Mouse (Mus musculus): ENCODE results near the gene Rps15a. TPM values are rescaled to one million over a fixed set of nuclear protein-coding genes. Genes with fewer than 3 reads are reported as not detected.

Rps15a gene
- 555 and 560 TPM in 2 replicates for polyA plus RNA-seq (2015; fragmentation: Nextera tagmentation; extraction: Ambion mirVana)

- H3K4me2 ChIP-seq (replicated peaks), result peak within 1 kb of the TSS; percentile 92
- H3K27ac ChIP-seq, result peak within 1 kb of the TSS; percentile 90
- no peaks in the 10 kb centered on the region for H3K27me3 ChIP-seq
- peak within 1 kb of the TSS; percentile 98 for H3K4me3 ChIP-seq (replicated peaks)
- H3K4me1 ChIP-seq (replicated peaks), result peaks cover 49% of the 10 kb centered on the region
- WGBS, result under 1% methylated on average over 40 of the region's 40 CpGs
- peak within 1 kb of the TSS; percentile 99 for H3K9ac ChIP-seq (replicated peaks)
- no peaks in the 10 kb centered on the region for H3K9me3 ChIP-seq
- H3K36me3 ChIP-seq, result peaks cover 68% of the 10 kb centered on the region
- ATAC-seq, result peak; percentile 90
Observed at GRCm38 (mm10) chr7:118115877-118116568, at the start of gene Rps15a. Gene Rps15a (minus strand): TSS chr7:118116188.

DNA sequence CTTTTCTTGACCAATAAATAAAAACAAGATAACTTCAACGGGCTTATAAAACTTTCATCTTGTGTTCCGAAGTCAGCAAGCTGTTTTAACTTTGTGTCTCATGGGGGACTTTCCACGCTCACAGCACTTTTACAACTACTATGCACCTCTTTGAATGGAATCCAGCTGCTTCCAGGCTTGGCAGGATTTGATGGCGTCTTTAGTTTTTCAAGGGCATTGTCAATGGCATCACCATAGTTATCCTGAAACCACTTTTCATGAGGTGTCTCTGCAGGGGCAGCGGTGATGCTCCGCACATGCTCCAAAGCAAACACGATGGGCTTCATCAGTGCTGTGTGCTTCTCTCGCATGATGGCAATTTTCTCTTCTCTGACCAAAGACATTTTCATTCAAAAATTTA lies 47.0 kb upstream of the Rps15a start:
- Histone ChIP-seq H3K4me3 (replicated peaks) (no peak overlapping the region), H3K27me3 (no peaks in the 10 kb centered on the region), H3K36me3 (peaks cover 52% of the 10 kb centered on the region), H3K9ac (replicated peaks) (no peak overlapping the region), H3K4me2 (replicated peaks) (no peak overlapping the region), H3K9me3 (no peaks in the 10 kb centered on the region), H3K27ac (no peak overlapping the region), H3K4me1 (replicated peaks) (no peaks in the 10 kb centered on the region)
- 94% methylated on average over 8 of the region's 8 CpGs for WGBS
- ATAC-seq, result no peak

DNA sequence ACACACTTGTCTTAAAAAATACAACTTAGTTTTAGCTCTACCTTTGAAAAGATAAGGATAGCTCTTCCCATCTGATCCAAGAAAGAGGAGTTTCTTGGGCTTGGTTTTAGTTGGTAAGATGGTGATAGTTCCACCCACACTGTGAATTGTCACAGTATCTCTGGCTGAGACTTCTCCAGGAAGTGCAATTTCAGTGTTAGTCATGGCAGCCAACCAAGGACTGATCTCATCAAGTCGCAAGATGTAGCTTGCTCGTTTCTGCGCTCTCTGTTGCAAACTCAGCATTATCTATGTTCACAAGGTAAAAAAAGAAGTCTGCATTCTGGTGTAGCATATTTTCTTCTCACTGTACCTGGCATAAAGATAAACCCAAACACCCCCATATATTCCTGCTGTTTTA lies 44.1 kb upstream of the Rps15a start:
- no peak for ATAC-seq
- H3K4me2 ChIP-seq (replicated peaks), result no peak overlapping the region
- WGBS, result 93% methylated on average over 3 of the region's 3 CpGs
- H3K4me1 ChIP-seq (replicated peaks), result no peaks in the 10 kb centered on the region
- H3K4me3 ChIP-seq (replicated peaks), result no peak overlapping the region
- no peak overlapping the region for H3K27ac ChIP-seq
- H3K9ac ChIP-seq (replicated peaks), result no peak overlapping the region
- peaks cover 54% of the 10 kb centered on the region for H3K36me3 ChIP-seq
- no peaks in the 10 kb centered on the region for H3K27me3 ChIP-seq
- no peaks in the 10 kb centered on the region for H3K9me3 ChIP-seq

DNA sequence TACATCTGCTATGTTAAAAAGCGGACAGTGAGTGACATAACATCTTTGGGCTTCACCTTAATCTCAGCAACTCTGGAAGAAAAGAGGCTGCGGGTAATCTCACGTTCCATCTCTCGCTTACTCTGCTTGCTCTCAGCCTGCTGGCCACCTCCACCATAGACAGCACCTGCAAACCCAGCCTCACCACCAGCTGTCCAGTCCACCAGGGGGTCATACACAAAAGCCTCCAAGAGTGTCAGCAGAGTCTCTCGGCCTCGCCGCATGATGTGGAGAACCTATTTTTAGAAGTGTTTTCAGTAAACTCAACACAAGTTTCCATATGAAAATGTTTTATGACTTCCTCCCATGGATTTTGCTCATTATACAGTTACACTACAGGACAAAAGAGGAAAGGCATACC lies 40.5 kb upstream of the Rps15a start:
- Histone ChIP-seq H3K9ac (replicated peaks) (no peak overlapping the region), H3K27ac (no peak overlapping the region), H3K27me3 (no peaks in the 10 kb centered on the region), H3K36me3 (peaks cover 76% of the 10 kb centered on the region), H3K4me1 (replicated peaks) (no peaks in the 10 kb centered on the region), H3K4me3 (replicated peaks) (no peak overlapping the region), H3K9me3 (no peaks in the 10 kb centered on the region), H3K4me2 (replicated peaks) (no peak overlapping the region)
- no peak for ATAC-seq
- WGBS, result 94% methylated on average over 7 of the region's 7 CpGs

- no peak for ATAC-seq
- H3K9me3 ChIP-seq, result no peaks in the 10 kb centered on the region
- H3K36me3 ChIP-seq, result peaks cover 74% of the 10 kb centered on the region
- H3K4me2 ChIP-seq (replicated peaks), result no peak overlapping the region
- no peaks in the 10 kb centered on the region for H3K27me3 ChIP-seq
- H3K27ac ChIP-seq, result no peak overlapping the region
- H3K4me3 ChIP-seq (replicated peaks), result no peak overlapping the region
- 93% methylated on average over 6 of the region's 6 CpGs for WGBS
- no peaks in the 10 kb centered on the region for H3K4me1 ChIP-seq (replicated peaks)
- no peak overlapping the region for H3K9ac ChIP-seq (replicated peaks)
Observed at GRCm38 (mm10) chr7:118154150-118154549, 38.2 kb upstream of the Rps15a start.

DNA sequence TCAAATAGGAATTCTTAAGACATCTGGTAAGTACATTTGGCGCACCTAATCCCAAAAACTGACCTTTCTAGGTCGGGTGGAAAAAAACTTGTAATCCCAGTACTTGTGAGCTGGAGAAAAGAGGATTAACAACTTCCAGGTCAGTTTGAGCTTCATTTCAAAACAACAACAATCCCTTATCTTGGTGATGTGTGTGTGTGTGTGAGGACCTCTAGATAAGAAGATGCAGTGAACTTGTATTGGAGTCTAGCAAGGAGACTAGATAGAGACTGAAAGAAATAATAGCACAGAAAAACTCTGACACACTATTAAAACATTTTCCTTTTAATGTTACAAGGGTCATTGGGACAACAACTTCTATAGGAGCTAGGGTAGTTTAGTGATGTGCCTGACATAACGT lies 27.6 kb upstream of the Rps15a start:
- H3K4me3 ChIP-seq (replicated peaks), result no peak overlapping the region
- no peak overlapping the region for H3K4me2 ChIP-seq (replicated peaks)
- no peak for ATAC-seq
- H3K9ac ChIP-seq (replicated peaks), result no peak overlapping the region
- 70% methylated on average over 3 of the region's 3 CpGs for WGBS
- H3K4me1 ChIP-seq (replicated peaks), result no peaks in the 10 kb centered on the region
- H3K36me3 ChIP-seq, result peaks cover 70% of the 10 kb centered on the region
- H3K27ac ChIP-seq, result no peak overlapping the region
- no peaks in the 10 kb centered on the region for H3K9me3 ChIP-seq
- no peaks in the 10 kb centered on the region for H3K27me3 ChIP-seq

DNA sequence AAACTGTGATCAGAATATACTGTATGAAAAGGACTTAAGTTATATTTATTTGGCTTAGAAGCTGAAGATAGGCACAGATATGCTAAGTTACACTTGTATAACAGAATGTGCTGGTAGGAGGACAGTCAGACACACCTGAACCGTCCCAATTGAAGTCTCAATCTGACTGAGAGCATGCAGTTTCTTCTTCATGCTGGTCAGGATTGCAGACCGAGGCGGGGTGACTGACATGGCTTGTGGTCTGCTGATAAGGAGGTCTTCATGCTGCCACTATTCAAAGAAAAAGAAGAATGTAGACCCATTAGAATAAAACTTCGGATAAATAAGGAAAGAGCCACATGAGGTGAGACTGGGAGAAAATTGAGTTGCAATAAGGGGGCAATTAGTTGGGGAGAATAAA lies 27.1 kb upstream of the Rps15a start:
- Histone ChIP-seq H3K4me2 (replicated peaks) (no peak overlapping the region), H3K9ac (replicated peaks) (no peak overlapping the region), H3K4me1 (replicated peaks) (no peaks in the 10 kb centered on the region), H3K9me3 (no peaks in the 10 kb centered on the region), H3K27me3 (no peaks in the 10 kb centered on the region), H3K36me3 (peaks cover 68% of the 10 kb centered on the region), H3K4me3 (replicated peaks) (no peak overlapping the region), H3K27ac (no peak overlapping the region)
- 97% methylated on average over 4 of the region's 4 CpGs for WGBS
- ATAC-seq, result no peak

GRCm38 (mm10) chr7:118141271-118141670 lies 25.3 kb upstream of the Rps15a start:
- no peak for ATAC-seq

GRCm38 (mm10) chr7:118135128-118135527 lies 19.1 kb upstream of the Rps15a start:
- Histone ChIP-seq H3K9me3 (no peaks in the 10 kb centered on the region), H3K27me3 (no peaks in the 10 kb centered on the region), H3K9ac (replicated peaks) (no peak overlapping the region), H3K4me2 (replicated peaks) (no peak overlapping the region), H3K4me1 (replicated peaks) (peaks cover 4% of the 10 kb centered on the region; the same call in 1 of the 2 replicates), H3K36me3 (peaks cover 49% of the 10 kb centered on the region), H3K4me3 (replicated peaks) (no peak overlapping the region), H3K27ac (no peak overlapping the region)
- WGBS, result 82% methylated on average over 11 of the region's 11 CpGs
- no peak for ATAC-seq

More at GRCm38 (mm10) chr7:118141271-118141670, 25.3 kb upstream of the Rps15a start:
- H3K9ac ChIP-seq (replicated peaks), result no peak overlapping the region
- no peaks in the 10 kb centered on the region for H3K27me3 ChIP-seq
- no peaks in the 10 kb centered on the region for H3K9me3 ChIP-seq
- no peak overlapping the region for H3K27ac ChIP-seq
- H3K4me3 ChIP-seq (replicated peaks), result no peak overlapping the region
- H3K4me1 ChIP-seq (replicated peaks), result no peaks in the 10 kb centered on the region
- no peak overlapping the region for H3K4me2 ChIP-seq (replicated peaks)
- peaks cover 73% of the 10 kb centered on the region for H3K36me3 ChIP-seq
- WGBS, result 91% methylated on average over 7 of the region's 7 CpGs

GRCm38 (mm10) chr7:118129430-118130041 lies 13.5 kb upstream of the Rps15a start, which contains the start of gene Arl6ip1:
Gene Arl6ip1 (minus strand): TSS chr7:118129662.
- peak within 1 kb of the TSS; percentile 77 for H3K4me2 ChIP-seq (replicated peaks)
- no peaks in the 10 kb centered on the region for H3K9me3 ChIP-seq
- H3K4me1 ChIP-seq (replicated peaks), result peaks cover 37% of the 10 kb centered on the region
- H3K27ac ChIP-seq, result peak within 1 kb of the TSS; percentile 90
- peak within 1 kb of the TSS; percentile 91 for H3K4me3 ChIP-seq (replicated peaks)
- no peaks in the 10 kb centered on the region for H3K27me3 ChIP-seq
- under 1% methylated on average over 39 of the region's 39 CpGs for WGBS
- peak; percentile 99 for ATAC-seq
- H3K36me3 ChIP-seq, result peaks cover 17% of the 10 kb centered on the region
- peak within 1 kb of the TSS; percentile 88 for H3K9ac ChIP-seq (replicated peaks)

- Histone ChIP-seq H3K9me3 (no peaks in the 10 kb centered on the region), H3K4me3 (replicated peaks) (peak overlapping the region; percentile 91), H3K27ac (peak overlapping the region; percentile 90), H3K36me3 (peaks cover 20% of the 10 kb centered on the region), H3K27me3 (no peaks in the 10 kb centered on the region), H3K4me2 (replicated peaks) (peak overlapping the region; percentile 77), H3K4me1 (replicated peaks) (peaks cover 37% of the 10 kb centered on the region), H3K9ac (replicated peaks) (peak overlapping the region; percentile 88)
- 0% methylated on average over 21 of the region's 21 CpGs for WGBS
- ATAC-seq, result peak; percentile 90
Observed at GRCm38 (mm10) chr7:118128925-118129429, 13.0 kb upstream of the Rps15a start.

- H3K4me3 ChIP-seq (replicated peaks), result 0 out of 2 replicates have a peak overlapping the region, but pooled peaks have one; percentile 0
- 70% methylated on average over 11 of the region's 11 CpGs for WGBS
Observed at GRCm38 (mm10) chr7:118126219-118126875, 10.4 kb upstream of the Rps15a start.

More at GRCm38 (mm10) chr7:118126219-118126875, 10.4 kb upstream of the Rps15a start:
- no peak for ATAC-seq
- H3K4me1 ChIP-seq (replicated peaks), result peaks cover 37% of the 10 kb centered on the region
- peaks cover 37% of the 10 kb centered on the region for H3K36me3 ChIP-seq
- H3K4me2 ChIP-seq (replicated peaks), result peak overlapping the region; percentile 77
- H3K9me3 ChIP-seq, result no peaks in the 10 kb centered on the region
- H3K9ac ChIP-seq (replicated peaks), result 0 out of 2 replicates have a peak overlapping the region, but pooled peaks have one; percentile 32
- no peak overlapping the region for H3K27ac ChIP-seq
- no peaks in the 10 kb centered on the region for H3K27me3 ChIP-seq
